Mouse (Mus musculus): ENCODE data around the gene Smim6. TPM values are rescaled to one million over a fixed set of nuclear protein-coding genes. Genes with fewer than 3 reads are reported as not detected.

The Smim6 gene
- polyA plus RNA-seq, 1 experiment from 2014 or later: 1.0 TPM

GRCm38 (mm10) chr11:115902177-115902576 is 9.6 kb upstream of the Smim6 start:
- H3K4me1 ChIP-seq: peaks cover 54% of the 10 kb centered on the region
- ATAC-seq (ENCODE audit: insufficient number of reproducible peaks, low FRiP score, low TSS enrichment, low read depth): no peak
- 0 out of 2 replicates have a peak, but pooled peaks cover 13% of the 10 kb centered on the region for H3K36me3 ChIP-seq
- H3K4me3 ChIP-seq: no peak overlapping the region
- 65% methylated on average over 5 of the region's 5 CpGs for WGBS
- peak overlapping the region; percentile 80 for H3K27ac ChIP-seq
- H3K9me3 ChIP-seq: no peaks in the 10 kb centered on the region
- no peak overlapping the region for H3K9ac ChIP-seq
- no peaks in the 10 kb centered on the region for H3K27me3 ChIP-seq
- H3K4me2 ChIP-seq: no peak overlapping the region

GRCm38 (mm10) chr11:115902831-115903230 is 9.0 kb upstream of the Smim6 start:
- no peak overlapping the region for H3K4me3 ChIP-seq
- H3K4me1 ChIP-seq: peaks cover 54% of the 10 kb centered on the region
- no peak overlapping the region for H3K4me2 ChIP-seq
- WGBS: 80% methylated on average over 1 of the region's 1 CpGs
- peak overlapping the region; percentile 80 for H3K27ac ChIP-seq
- H3K36me3 ChIP-seq: 0 out of 2 replicates have a peak, but pooled peaks cover 13% of the 10 kb centered on the region
- no peaks in the 10 kb centered on the region for H3K9me3 ChIP-seq
- ATAC-seq (ENCODE audit: insufficient number of reproducible peaks, low FRiP score, low TSS enrichment, low read depth): no peak
- no peaks in the 10 kb centered on the region for H3K27me3 ChIP-seq
- no peak overlapping the region for H3K9ac ChIP-seq

GRCm38 (mm10) chr11:115903384-115904230 is 8.2 kb upstream of the Smim6 start:
- 64% methylated on average over 11 of the region's 11 CpGs for WGBS
- H3K4me1 ChIP-seq: peaks cover 54% of the 10 kb centered on the region

GRCm38 (mm10) chr11:115904231-115904955 is 7.4 kb upstream of the Smim6 start:
- no peak overlapping the region for H3K9ac ChIP-seq
- H3K4me3 ChIP-seq: no peak overlapping the region
- no peak for ATAC-seq (ENCODE audit: insufficient number of reproducible peaks, low FRiP score, low TSS enrichment, low read depth)
- H3K4me2 ChIP-seq: 0 out of 2 replicates have a peak overlapping the region, but pooled peaks have one; percentile 3
- H3K27ac ChIP-seq: peak overlapping the region; percentile 80
- 67% methylated on average over 8 of the region's 8 CpGs for WGBS
- peaks cover 21% of the 10 kb centered on the region; the same call in 1 of the 2 replicates for H3K36me3 ChIP-seq
- H3K27me3 ChIP-seq: no peaks in the 10 kb centered on the region
- peaks cover 48% of the 10 kb centered on the region for H3K4me1 ChIP-seq
- no peaks in the 10 kb centered on the region for H3K9me3 ChIP-seq

More at GRCm38 (mm10) chr11:115903384-115904230, 8.2 kb upstream of the Smim6 start:
- H3K36me3 ChIP-seq: peaks cover 18% of the 10 kb centered on the region; the same call in 1 of the 2 replicates
- H3K9me3 ChIP-seq: no peaks in the 10 kb centered on the region
- peak overlapping the region; percentile 80 for H3K27ac ChIP-seq
- ATAC-seq (ENCODE audit: insufficient number of reproducible peaks, low FRiP score, low TSS enrichment, low read depth): no peak
- no peak overlapping the region for H3K4me3 ChIP-seq
- no peak overlapping the region for H3K4me2 ChIP-seq
- H3K9ac ChIP-seq: no peak overlapping the region
- H3K27me3 ChIP-seq: no peaks in the 10 kb centered on the region

- H3K9me3 ChIP-seq: no peaks in the 10 kb centered on the region
- no peak for ATAC-seq (ENCODE audit: insufficient number of reproducible peaks, low FRiP score, low TSS enrichment, low read depth)
- H3K4me3 ChIP-seq: no peak overlapping the region
- peaks cover 40% of the 10 kb centered on the region for H3K4me1 ChIP-seq
- no peaks in the 10 kb centered on the region for H3K27me3 ChIP-seq
- 62% methylated on average over 16 of the region's 16 CpGs for WGBS
- peak overlapping the region; percentile 80 for H3K27ac ChIP-seq
- no peak overlapping the region for H3K9ac ChIP-seq
- H3K4me2 ChIP-seq: peak overlapping the region; percentile 3; the same call in 1 of the 2 replicates
- H3K36me3 ChIP-seq: peaks cover 21% of the 10 kb centered on the region; the same call in 1 of the 2 replicates
Measured at GRCm38 (mm10) chr11:115904956-115905790, 6.6 kb upstream of the Smim6 start.

- no peak overlapping the region for H3K4me3 ChIP-seq
- ATAC-seq (ENCODE audit: insufficient number of reproducible peaks, low FRiP score, low TSS enrichment, low read depth): no peak
- H3K36me3 ChIP-seq: peaks cover 21% of the 10 kb centered on the region; the same call in 1 of the 2 replicates
- H3K27me3 ChIP-seq: no peaks in the 10 kb centered on the region
- peaks cover 32% of the 10 kb centered on the region for H3K4me1 ChIP-seq
- WGBS: 82% methylated on average over 3 of the region's 3 CpGs
- H3K9me3 ChIP-seq: no peaks in the 10 kb centered on the region
- H3K9ac ChIP-seq: no peak overlapping the region
- peak overlapping the region; percentile 80 for H3K27ac ChIP-seq
- H3K4me2 ChIP-seq: no peak overlapping the region
Measured at GRCm38 (mm10) chr11:115906116-115906515, 5.7 kb upstream of the Smim6 start.

- Histone ChIP-seq H3K36me3 (peaks cover 21% of the 10 kb centered on the region; the same call in 1 of the 2 replicates), H3K9me3 (no peaks in the 10 kb centered on the region), H3K27ac (0 out of 2 replicates have a peak overlapping the region, but pooled peaks have one; percentile 80), H3K4me3 (no peak overlapping the region), H3K9ac (no peak overlapping the region), H3K4me1 (peaks cover 28% of the 10 kb centered on the region), H3K4me2 (no peak overlapping the region), H3K27me3 (no peaks in the 10 kb centered on the region)
- ATAC-seq (ENCODE audit: insufficient number of reproducible peaks, low FRiP score, low TSS enrichment, low read depth): no peak
- 85% methylated on average over 5 of the region's 5 CpGs for WGBS
Measured at GRCm38 (mm10) chr11:115906521-115906920, 5.3 kb upstream of the Smim6 start.

- Histone ChIP-seq H3K4me2 (no peak overlapping the region), H3K9me3 (no peaks in the 10 kb centered on the region), H3K27ac (no peak overlapping the region), H3K9ac (no peak overlapping the region), H3K4me1 (no peaks in the 10 kb centered on the region), H3K36me3 (peaks cover 29% of the 10 kb centered on the region), H3K4me3 (no peak overlapping the region), H3K27me3 (no peaks in the 10 kb centered on the region)
- no peak for ATAC-seq (ENCODE audit: insufficient number of reproducible peaks, low FRiP score, low TSS enrichment, low read depth)
- WGBS: 86% methylated on average over 5 of the region's 5 CpGs
Measured at GRCm38 (mm10) chr11:115911134-115911561, 669 bp upstream of the Smim6 start.

- no peak for ATAC-seq (ENCODE audit: insufficient number of reproducible peaks, low FRiP score, low TSS enrichment, low read depth)
- H3K9ac ChIP-seq: no peak overlapping the region
- H3K4me1 ChIP-seq: no peaks in the 10 kb centered on the region
Measured at GRCm38 (mm10) chr11:115916579-115916978, 4.8 kb downstream of the Smim6 start.

GRCm38 (mm10) chr11:115918637-115919036 is 6.8 kb downstream of the Smim6 start:
- Histone ChIP-seq H3K27me3 (no peaks in the 10 kb centered on the region), H3K9ac (no peak overlapping the region), H3K4me2 (no peak overlapping the region), H3K9me3 (no peaks in the 10 kb centered on the region), H3K4me3 (no peak overlapping the region), H3K36me3 (peaks cover 48% of the 10 kb centered on the region), H3K27ac (no peak overlapping the region), H3K4me1 (no peaks in the 10 kb centered on the region)
- ATAC-seq (ENCODE audit: insufficient number of reproducible peaks, low FRiP score, low TSS enrichment, low read depth): no peak
- 75% methylated on average over 5 of the region's 5 CpGs for WGBS

More at GRCm38 (mm10) chr11:115916579-115916978, 4.8 kb downstream of the Smim6 start:
- peaks cover 34% of the 10 kb centered on the region for H3K36me3 ChIP-seq
- no peaks in the 10 kb centered on the region for H3K9me3 ChIP-seq
- H3K27me3 ChIP-seq: no peaks in the 10 kb centered on the region
- H3K4me2 ChIP-seq: no peak overlapping the region
- no peak overlapping the region for H3K27ac ChIP-seq
- no peak overlapping the region for H3K4me3 ChIP-seq
- 95% methylated on average over 4 of the region's 4 CpGs for WGBS

GRCm38 (mm10) chr11:115919073-115919472 is 7.3 kb downstream of the Smim6 start:
- H3K27ac ChIP-seq: no peak overlapping the region
- no peak overlapping the region for H3K4me2 ChIP-seq
- no peak for ATAC-seq (ENCODE audit: insufficient number of reproducible peaks, low FRiP score, low TSS enrichment, low read depth)
- H3K4me1 ChIP-seq: no peaks in the 10 kb centered on the region
- 88% methylated on average over 5 of the region's 5 CpGs for WGBS
- no peak overlapping the region for H3K4me3 ChIP-seq
- no peak overlapping the region for H3K9ac ChIP-seq
- no peaks in the 10 kb centered on the region for H3K27me3 ChIP-seq
- peaks cover 48% of the 10 kb centered on the region for H3K36me3 ChIP-seq
- H3K9me3 ChIP-seq: no peaks in the 10 kb centered on the region
